Mouse (Mus musculus) right cerebral cortex, adult 18-20 months (tissue): ENCODE measurements around the gene Rgs3.

Source experiments
- DNase-seq: peaks from one replicate; pipeline ENCODE4 v3.0.0; 2022; ENCODE audit warnings: mixed read lengths

Rgs3 gene

GRCm38 (mm10) chr4:62660554-62660864, 100.9 kb downstream of the Rgs3 start:
- no peak for DNase-seq

- no peak for DNase-seq
Observed at GRCm38 (mm10) chr4:62661311-62661849, 101.7 kb downstream of the Rgs3 start.

- no peak for DNase-seq
Observed at GRCm38 (mm10) chr4:62663348-62663747, 103.7 kb downstream of the Rgs3 start.

- DNase-seq, result no peak
Observed at GRCm38 (mm10) chr4:62665842-62666241, 106.2 kb downstream of the Rgs3 start.

DNA sequence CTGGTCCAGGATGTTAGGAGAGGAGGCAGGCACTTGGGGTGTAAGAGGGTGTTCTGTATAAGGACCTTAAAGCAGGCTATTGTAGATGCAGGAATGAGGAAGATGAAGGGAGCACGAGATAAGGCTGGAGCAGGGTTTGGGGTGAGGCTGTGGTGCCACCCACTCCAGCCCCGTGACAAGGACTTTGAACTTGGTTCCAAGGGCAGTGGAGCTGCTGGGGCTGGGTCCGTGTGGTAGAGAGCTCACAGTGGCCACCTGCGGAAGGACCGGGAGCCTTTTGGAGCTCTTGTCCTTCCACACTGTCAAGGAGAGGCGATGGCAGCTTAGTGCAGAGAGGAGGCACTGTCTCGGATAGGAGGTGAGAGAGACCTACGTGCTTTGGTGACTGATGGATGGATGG, 109.0 kb downstream of the Rgs3 start:
- DNase-seq, result no peak

GRCm38 (mm10) chr4:62669094-62670071, 109.7 kb downstream of the Rgs3 start:
- DNase-seq, result no peak

DNA sequence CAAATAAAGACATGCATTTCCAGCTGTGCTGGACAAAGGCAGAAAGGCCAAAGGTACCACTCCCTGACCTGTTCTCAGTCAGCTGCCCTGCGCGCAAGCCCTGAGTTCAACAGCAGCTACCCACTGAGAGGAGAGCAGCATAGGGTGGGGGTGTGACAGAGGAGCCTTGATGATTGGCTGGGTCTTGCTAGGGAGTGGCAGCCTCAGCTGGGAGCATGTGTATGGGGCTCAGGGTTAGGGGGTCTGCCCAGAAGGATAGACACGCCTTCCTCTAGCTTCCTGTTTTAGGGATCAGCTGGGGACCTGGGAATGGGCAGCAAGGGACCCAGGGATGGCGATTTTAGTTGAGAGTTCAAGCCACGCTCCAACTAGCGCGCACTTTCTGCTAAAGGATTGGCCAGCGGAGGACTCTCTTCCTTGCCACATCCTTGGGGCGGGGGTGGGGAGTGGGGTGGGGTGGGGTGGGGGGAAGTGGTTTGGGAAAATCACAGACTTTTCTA, 113.9 kb downstream of the Rgs3 start:
- no peak for DNase-seq

- no peak for DNase-seq
Observed at GRCm38 (mm10) chr4:62674031-62674995, 114.7 kb downstream of the Rgs3 start.

GRCm38 (mm10) chr4:62675394-62675793, 115.7 kb downstream of the Rgs3 start:
- DNase-seq, result no peak

DNA sequence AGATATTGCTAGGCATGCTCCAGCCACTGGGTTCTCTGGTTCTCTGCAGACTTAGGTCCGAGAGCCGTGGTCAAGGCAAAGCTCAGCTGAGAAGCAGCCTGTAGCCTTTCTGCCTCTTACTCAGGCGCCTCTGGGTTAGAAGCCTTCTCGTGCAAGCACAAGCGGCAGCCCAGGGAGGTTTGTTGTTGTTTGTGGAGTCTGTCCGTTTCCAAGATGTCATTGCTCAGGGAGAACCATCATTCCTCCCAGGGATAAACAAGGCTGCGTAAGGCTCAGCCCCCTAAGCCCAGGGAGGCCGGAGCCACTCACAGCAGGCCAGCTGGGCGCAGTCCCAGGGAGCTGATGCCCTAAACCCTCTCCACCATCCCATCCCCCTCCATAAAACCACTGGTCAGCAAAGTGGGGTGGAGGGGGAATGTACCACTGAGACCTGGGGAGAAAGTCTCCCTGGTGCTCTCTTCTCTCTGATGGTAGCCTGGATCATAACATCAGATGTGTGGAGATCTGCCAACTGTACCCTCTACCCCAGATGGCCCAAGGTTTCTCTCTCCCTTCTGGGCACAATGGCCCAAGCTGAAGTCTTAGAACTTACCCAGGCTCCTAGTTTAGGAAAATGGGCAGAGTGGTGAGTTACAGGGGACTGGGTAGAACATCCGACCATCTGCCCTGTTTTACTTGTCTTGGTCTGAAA, 117.5 kb downstream of the Rgs3 start:
- no peak for DNase-seq

GRCm38 (mm10) chr4:62679157-62679556, 119.5 kb downstream of the Rgs3 start:
- DNase-seq, result no peak

GRCm38 (mm10) chr4:62681467-62681866, 121.8 kb downstream of the Rgs3 start:
- no peak for DNase-seq

DNA sequence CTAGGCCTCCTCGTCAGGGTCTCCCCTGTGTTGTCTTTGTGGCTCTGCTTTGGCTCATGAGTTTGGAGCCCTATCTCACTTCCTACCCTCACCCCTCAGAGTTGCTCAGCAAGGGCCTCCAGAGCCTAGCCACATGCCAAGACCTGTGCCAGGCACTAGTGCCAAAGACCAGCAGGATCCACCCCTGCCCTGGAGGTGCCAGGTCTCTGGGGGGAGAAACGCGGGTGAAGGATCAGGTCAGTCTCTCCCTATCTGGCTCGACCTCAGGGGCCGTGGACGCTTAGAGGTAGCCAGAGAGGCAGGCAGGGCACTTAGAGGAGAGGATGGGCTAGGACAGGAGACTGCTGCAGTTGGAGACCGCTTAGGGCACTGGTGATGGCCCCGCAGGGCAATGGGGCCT, 122.7 kb downstream of the Rgs3 start:
- no peak for DNase-seq

DNA sequence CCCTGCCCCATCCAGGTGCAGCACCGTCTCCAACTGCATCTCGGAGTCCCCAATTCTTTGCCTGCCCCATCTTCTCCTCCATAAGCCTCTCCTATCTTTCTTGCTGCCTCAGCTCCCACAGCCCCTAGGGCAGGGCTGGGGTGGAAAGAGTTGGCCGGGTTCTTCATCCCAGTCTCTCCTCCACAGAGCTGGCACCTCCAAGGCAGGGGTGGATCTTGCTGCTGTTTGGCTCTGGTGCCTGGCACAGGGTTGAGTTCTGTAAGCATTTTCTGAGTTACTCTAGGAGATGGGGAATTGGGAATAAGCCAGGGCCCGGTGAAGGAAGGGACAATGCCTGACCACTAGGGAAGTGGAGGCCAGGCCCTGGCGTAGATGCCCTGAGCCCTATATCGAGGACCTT, 123.5 kb downstream of the Rgs3 start:
- no peak for DNase-seq

GRCm38 (mm10) chr4:62684351-62684750, 124.7 kb downstream of the Rgs3 start:
- DNase-seq, result no peak

DNA sequence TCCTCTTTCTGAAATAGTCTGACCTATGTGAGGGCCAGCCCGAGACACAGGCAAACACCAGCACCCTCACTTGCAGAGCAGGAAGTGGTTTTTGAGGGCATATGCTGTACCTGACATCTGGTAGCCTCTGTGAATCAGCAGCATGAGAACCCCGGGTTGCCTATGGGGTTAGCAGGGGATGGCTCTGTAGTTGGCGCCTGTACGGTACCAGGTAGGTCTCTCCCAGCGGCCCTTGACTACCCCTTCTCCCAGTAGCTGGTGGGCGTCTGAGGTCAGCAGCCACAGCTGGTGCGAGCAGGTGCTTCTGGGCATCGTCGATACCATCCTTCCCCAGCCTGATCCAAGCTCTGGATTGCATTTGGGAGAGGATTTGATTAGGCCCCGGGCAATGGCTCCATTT, 125.6 kb downstream of the Rgs3 start:
- no peak for DNase-seq

DNA sequence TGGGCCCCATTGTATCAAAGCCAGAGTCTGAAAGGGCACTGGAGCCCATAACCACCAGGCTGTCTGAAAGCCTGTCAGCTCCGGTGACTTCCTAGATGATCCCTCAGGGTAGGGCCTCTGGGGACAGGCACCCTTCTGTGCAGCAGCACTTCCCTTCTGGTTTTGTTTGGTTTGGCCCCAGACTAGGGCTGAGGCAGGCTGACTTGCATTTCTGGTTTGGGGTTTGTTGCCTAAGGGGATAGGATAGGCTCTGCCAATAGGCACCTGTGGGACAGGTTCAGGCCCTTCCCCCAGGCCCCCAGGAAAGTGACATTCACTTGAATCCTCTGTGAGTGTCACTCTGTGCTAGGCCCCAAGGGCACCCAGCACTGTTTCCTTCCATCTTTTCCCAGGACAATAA, 127.1 kb downstream of the Rgs3 start:
- DNase-seq, result no peak

DNA sequence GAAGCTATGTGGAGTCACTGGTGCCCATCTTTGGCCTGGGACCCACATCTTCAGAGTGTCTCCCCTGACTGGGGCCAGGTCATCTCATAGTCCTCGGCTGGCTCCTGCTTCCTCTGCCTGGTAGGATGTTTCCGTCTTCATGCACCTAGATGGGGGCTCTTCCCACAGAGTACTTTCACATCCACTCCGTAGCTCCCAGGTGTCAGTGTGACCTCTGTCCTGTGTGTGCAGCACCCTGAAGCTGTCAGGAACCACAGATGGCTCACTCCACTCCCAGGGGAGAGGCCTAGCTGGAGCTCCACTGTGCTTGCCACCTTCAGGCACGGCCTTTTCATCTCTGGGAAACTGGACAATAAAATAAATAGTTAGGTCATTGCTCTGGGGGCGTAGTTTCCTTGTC, 128.5 kb downstream of the Rgs3 start:
- no peak for DNase-seq

GRCm38 (mm10) chr4:62690997-62691396, 131.3 kb downstream of the Rgs3 start:
- no peak for DNase-seq

GRCm38 (mm10) chr4:62691625-62692024, 132.0 kb downstream of the Rgs3 start:
- DNase-seq, result no peak

DNA sequence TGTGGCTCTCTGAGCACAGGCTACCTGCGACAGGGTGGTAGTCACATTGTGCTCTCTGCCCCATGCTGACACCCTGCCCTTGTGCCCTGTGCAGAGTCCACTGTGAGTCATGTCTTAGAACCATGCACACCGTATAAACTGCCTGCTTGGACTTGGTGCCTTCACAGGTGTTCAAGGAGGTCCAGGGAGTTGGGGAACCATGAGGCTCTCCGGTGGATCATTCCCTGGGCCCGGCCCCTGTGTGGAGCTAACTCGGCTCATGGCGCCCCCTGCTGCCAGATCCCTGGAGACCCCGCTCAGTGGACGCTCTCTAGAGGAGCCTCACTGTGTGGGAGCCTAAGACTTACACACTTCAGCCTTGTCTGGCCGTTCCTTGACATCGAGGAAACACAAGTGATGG, 134.2 kb downstream of the Rgs3 start:
- DNase-seq, result no peak

DNA sequence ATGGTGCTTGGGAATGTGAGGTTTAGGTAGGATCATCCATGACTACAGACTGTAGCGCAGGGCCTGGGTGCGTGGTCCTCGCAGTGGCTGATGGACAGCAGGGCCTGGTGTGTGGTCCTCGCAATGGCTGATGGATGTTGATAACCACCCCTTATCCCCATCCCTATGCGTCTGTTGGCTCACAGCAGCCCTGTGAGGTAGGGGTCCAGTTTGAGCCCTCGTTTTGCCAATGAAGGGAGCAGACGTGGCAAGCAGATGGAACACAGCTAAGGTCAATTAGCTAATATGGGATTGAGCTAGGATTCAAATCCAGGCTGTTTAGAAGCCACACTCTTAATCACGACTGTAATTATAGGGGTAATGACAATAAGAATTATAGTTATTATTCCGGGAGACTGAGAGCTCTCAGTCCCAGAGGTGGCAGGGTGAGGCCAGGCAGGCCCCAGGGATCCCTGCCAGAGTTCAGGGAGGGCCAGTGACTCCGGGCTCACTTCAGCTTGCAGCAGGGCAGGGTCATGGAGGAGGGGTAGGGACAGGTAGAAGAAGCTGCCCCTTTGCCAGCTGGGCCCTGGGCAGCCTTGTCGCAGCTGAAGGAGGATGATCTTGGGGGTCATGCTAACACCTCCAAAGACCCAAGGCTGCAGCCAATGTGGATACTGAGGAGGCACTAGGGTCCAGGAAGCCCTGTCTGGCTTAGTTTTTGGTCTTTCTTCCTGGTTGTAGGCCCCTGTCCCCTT, 135.2 kb downstream of the Rgs3 start:
- no peak for DNase-seq
